Mouse (Mus musculus) G1E (cell line): ENCODE results near the gene Ush1c.

Experiments used
- CTCF ChIP-seq: IDR thresholded peaks from 2 replicates; pipeline ENCODE4 v1.5.1; 2012; ENCODE audit warnings: low read depth, low read length, inconsistent platforms, mixed read lengths
- POLR2AphosphoS5 ChIP-seq: IDR thresholded peaks from 2 replicates; pipeline ENCODE4 v1.6.1; 2012; ENCODE audit warnings: low read depth, low read length, inconsistent platforms; ENCODE audit not compliant: insufficient replicate concordance
- TAL1 ChIP-seq: conservative IDR thresholded peaks from 2 replicates; pipeline ENCODE4 v1.6.1; 2012; ENCODE audit warnings: low read depth, low read length, inconsistent platforms, mixed read lengths

GRCm38 (mm10) chr7:46168402-46168801 is 69.9 kb downstream of the Ush1c start:
- TF ChIP-seq POLR2AphosphoS5 (no peak), CTCF (no peak), TAL1 (no peak)
